Mouse (Mus musculus): ENCODE measurements at regions not wholly inside any gene's neighbourhood (a gene's known extent, or its start where the extent isn't known, plus 50 kb on each side); places are given as distances from the start of the nearest gene placed in this dataset.

DNA sequence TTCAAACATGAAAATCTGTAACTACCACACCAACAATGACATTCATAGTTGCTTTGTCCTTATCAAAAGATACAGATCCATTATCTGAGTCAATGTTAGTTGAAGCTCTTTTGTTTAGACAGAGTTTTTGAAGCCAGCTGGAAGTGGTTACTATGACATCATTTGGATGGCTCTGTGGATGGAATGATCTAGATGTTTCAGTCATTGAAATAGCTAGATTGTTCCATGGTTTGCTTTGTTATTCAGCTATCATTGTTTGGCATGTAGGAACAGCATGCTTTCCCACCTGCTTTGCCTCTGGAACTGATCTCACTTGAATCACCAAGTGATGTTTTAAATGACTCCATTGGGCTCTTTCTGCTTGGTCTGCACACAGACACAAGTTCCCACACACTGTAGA, 144.2 kb upstream of the Marcks start:
- TF ChIP-seq CTCF (IDR thresholded peaks at IDR 0.05; ENCODE audit: low read depth) = no peak
- no peak for TF ChIP-seq EP300 (IDR thresholded peaks at IDR 0.05; ENCODE audit: low read depth)
